Mouse (Mus musculus) MEL (cell line): ENCODE measurements around the gene Snrpc. TPM values are rescaled to one million over a fixed set of nuclear protein-coding genes. Genes with fewer than 3 reads are reported as not detected.

Experiments
- DNase-seq: peaks from one replicate; pipeline ENCODE4 v3.0.0; 2011; ENCODE audit warnings: low read depth, low spot score
- H3K27ac ChIP-seq: 2 replicates; pipeline ENCODE4 v1.5.1; 2012; ENCODE audit warnings: low read depth, mild to moderate bottlenecking, control low read depth, low read length, moderate library complexity; ENCODE audit not compliant: control insufficient read depth
- H3K27me3 ChIP-seq, 2 experiments: fragments of 150-350 bp in 1 of 2; sonication (generic) in 1 of 2; 2 replicates each; pipeline ENCODE4 v1.6.1; 2012; ENCODE audit warnings: low read length in 2 of 2, mild to moderate bottlenecking in 2 of 2, improper control_type of control experiment in 1 of 2, moderate library complexity in 1 of 2; ENCODE audit not compliant: insufficient read depth in 2 of 2, control insufficient read depth in 1 of 2
- H3K36me3 ChIP-seq, 2 experiments: 2 replicates each; pipeline ENCODE4 v1.6.1; 2012 to 2014; ENCODE audit warnings: low read length in 2 of 2, improper control_type of control experiment in 1 of 2, inconsistent platforms in 1 of 2, mild to moderate bottlenecking in 1 of 2; ENCODE audit not compliant: insufficient read depth in 2 of 2, control insufficient read depth in 1 of 2
- H3K4me1 ChIP-seq, 2 experiments: fragments of 150-350 bp in 1 of 2; sonication (generic) in 1 of 2; 2 replicates each; pipeline ENCODE4 v1.6.1; 2012; ENCODE audit warnings: low read length in 2 of 2, improper control_type of control experiment in 1 of 2, mild to moderate bottlenecking in 1 of 2; ENCODE audit not compliant: insufficient read depth in 2 of 2, control insufficient read depth in 1 of 2
- H3K4me3 ChIP-seq, 2 experiments: fragments of 150-350 bp in 1 of 2; sonication (generic) in 1 of 2; 2 replicates each; pipeline ENCODE4 v1.5.1; 2012; ENCODE audit warnings: low read depth in 2 of 2, low read length in 2 of 2, mild to moderate bottlenecking in 2 of 2, moderate library complexity in 2 of 2, control low read depth in 1 of 2, improper control_type of control experiment in 1 of 2; ENCODE audit not compliant: control insufficient read depth in 1 of 2, insufficient read depth in 1 of 2
- H3K79me2 ChIP-seq: 2 replicates; pipeline ENCODE4 v1.6.1; 2012; ENCODE audit warnings: mild to moderate bottlenecking, low read length, moderate library complexity; ENCODE audit not compliant: control insufficient read depth, poor library complexity, insufficient read depth
- H3K9ac ChIP-seq: 2 replicates; pipeline ENCODE4 v1.6.1; 2012; ENCODE audit warnings: low read depth, mild to moderate bottlenecking, control low read depth, low read length, moderate library complexity; ENCODE audit not compliant: control insufficient read depth, poor library complexity, severe bottlenecking
- H3K9me3 ChIP-seq: fragments of 150-350 bp; sonication (generic); replicated peaks from 2 replicates; pipeline ENCODE4 v1.6.1; 2012; ENCODE audit warnings: mild to moderate bottlenecking, low read length, improper control_type of control experiment, moderate library complexity; ENCODE audit not compliant: insufficient read depth
- BHLHE40 ChIP-seq: IDR thresholded peaks from 2 replicates; pipeline ENCODE4 v1.6.1; 2012; ENCODE audit warnings: low read depth, mild to moderate bottlenecking, inconsistent platforms, low read length, improper control_type of control experiment, borderline replicate concordance
- CHD1 ChIP-seq: IDR thresholded peaks from 2 replicates; pipeline ENCODE4 v1.6.1; 2012; ENCODE audit warnings: low read depth, mild to moderate bottlenecking, inconsistent platforms, low read length, improper control_type of control experiment
- E2F4 ChIP-seq: IDR thresholded peaks from 2 replicates; pipeline ENCODE4 v1.6.1; 2011; ENCODE audit warnings: low read depth, low read length, improper control_type of control experiment, borderline replicate concordance
- ETS1 ChIP-seq: IDR thresholded peaks from 2 replicates; pipeline ENCODE4 v1.6.1; 2012; ENCODE audit warnings: low read depth, mild to moderate bottlenecking, inconsistent platforms, low read length, improper control_type of control experiment, moderate library complexity
- GABPA ChIP-seq: IDR thresholded peaks from 2 replicates; pipeline ENCODE4 v1.6.1; 2012; ENCODE audit warnings: low read depth, mild to moderate bottlenecking, inconsistent platforms, low read length, improper control_type of control experiment, moderate library complexity
- HCFC1 ChIP-seq: IDR thresholded peaks from 2 replicates; pipeline ENCODE4 v1.6.1; 2012; ENCODE audit warnings: low read depth, mild to moderate bottlenecking, inconsistent platforms, low read length, improper control_type of control experiment, moderate library complexity
- JUND ChIP-seq: IDR thresholded peaks from 2 replicates; pipeline ENCODE4 v1.6.1; 2011; ENCODE audit warnings: low read depth, mild to moderate bottlenecking, improper control_type of control experiment, low read length
- MAFK ChIP-seq: IDR thresholded peaks from 2 replicates; pipeline ENCODE4 v1.6.1; 2011; ENCODE audit warnings: low read depth, mild to moderate bottlenecking, low read length, improper control_type of control experiment, borderline replicate concordance
- MAX ChIP-seq: IDR thresholded peaks from 2 replicates; pipeline ENCODE4 v1.6.1; 2011; ENCODE audit warnings: low read length, improper control_type of control experiment
- MAZ ChIP-seq: IDR thresholded peaks from 2 replicates; pipeline ENCODE4 v1.6.1; 2012; ENCODE audit warnings: low read depth, mild to moderate bottlenecking, inconsistent platforms, low read length, improper control_type of control experiment
- MEF2A ChIP-seq: IDR thresholded peaks from 2 replicates; pipeline ENCODE4 v1.6.1; 2014; ENCODE audit warnings: low read depth, mild to moderate bottlenecking, inconsistent platforms, low read length, improper control_type of control experiment; ENCODE audit not compliant: poor library complexity, insufficient replicate concordance, severe bottlenecking; ENCODE audit errors: extremely low read depth
- MYB ChIP-seq: IDR thresholded peaks from 2 replicates; pipeline ENCODE4 v1.6.1; 2011; ENCODE audit warnings: mild to moderate bottlenecking, low read depth, low read length, improper control_type of control experiment
- MYC ChIP-seq: IDR thresholded peaks from 2 replicates; pipeline ENCODE4 v1.6.1; 2011; ENCODE audit warnings: low read depth, mild to moderate bottlenecking, low read length, improper control_type of control experiment, moderate library complexity
- NELFE ChIP-seq: IDR thresholded peaks from 2 replicates; pipeline ENCODE4 v1.6.1; 2011; ENCODE audit warnings: low read depth, low read length, improper control_type of control experiment
- NRF1 ChIP-seq: IDR thresholded peaks from 2 replicates; pipeline ENCODE4 v1.6.1; 2014; ENCODE audit warnings: low read depth, mild to moderate bottlenecking, inconsistent platforms, low read length, improper control_type of control experiment, moderate library complexity; ENCODE audit not compliant: poor library complexity, insufficient read depth, severe bottlenecking
- RAD21 ChIP-seq: IDR thresholded peaks from 2 replicates; pipeline ENCODE4 v1.6.1; 2011; ENCODE audit warnings: mild to moderate bottlenecking, low read depth, low read length, improper control_type of control experiment
- SIN3A ChIP-seq: IDR thresholded peaks from 2 replicates; pipeline ENCODE4 v1.6.1; 2012; ENCODE audit warnings: low read length, improper control_type of control experiment, inconsistent platforms
- TCF12 ChIP-seq: IDR thresholded peaks from 2 replicates; pipeline ENCODE4 v1.6.1; 2014; ENCODE audit warnings: low read depth, mild to moderate bottlenecking, inconsistent platforms, low read length, improper control_type of control experiment, moderate library complexity
- USF1 ChIP-seq: IDR thresholded peaks from 2 replicates; pipeline ENCODE4 v1.6.1; 2014; ENCODE audit warnings: low read depth, mild to moderate bottlenecking, inconsistent platforms, low read length, improper control_type of control experiment, moderate library complexity
- USF2 ChIP-seq, 2 experiments: IDR thresholded peaks; 2 replicates each; pipeline ENCODE4 v1.6.1; 2011 to 2012; ENCODE audit warnings: improper control_type of control experiment in 2 of 2, low read length in 2 of 2, borderline replicate concordance in 1 of 2, inconsistent platforms in 1 of 2, low read depth in 1 of 2, mild to moderate bottlenecking in 1 of 2; ENCODE audit not compliant: insufficient read depth in 1 of 2
- polyA plus RNA-seq, 2 experiments: library from polyadenylated mRNA; stranded (reverse) in 1 of 2; unstranded in 1 of 2; fragments of >175 nt in 1 of 2; fragments of >200 nt in 1 of 2; gene quantifications; 2 replicates each; pipeline versions ENCODE4 v1.2.1 to v1.2.4; 2012; ENCODE audit warnings: low replicate concordance in 2 of 2, low read depth in 1 of 2; ENCODE audit not compliant: insufficient read length in 2 of 2, insufficient read depth in 1 of 2, missing spikeins in 1 of 2
- total RNA-seq: library from RNA; depleted of rRNA; stranded (reverse); fragments of 300-350 nt; gene quantifications from 2 replicates; pipeline ENCODE4 v1.2.3, GENCODE M21; 2012

Snrpc gene
- total and polyA plus RNA-seq, 3 experiments, result 217 to 227 TPM; not detected in 1

DNA sequence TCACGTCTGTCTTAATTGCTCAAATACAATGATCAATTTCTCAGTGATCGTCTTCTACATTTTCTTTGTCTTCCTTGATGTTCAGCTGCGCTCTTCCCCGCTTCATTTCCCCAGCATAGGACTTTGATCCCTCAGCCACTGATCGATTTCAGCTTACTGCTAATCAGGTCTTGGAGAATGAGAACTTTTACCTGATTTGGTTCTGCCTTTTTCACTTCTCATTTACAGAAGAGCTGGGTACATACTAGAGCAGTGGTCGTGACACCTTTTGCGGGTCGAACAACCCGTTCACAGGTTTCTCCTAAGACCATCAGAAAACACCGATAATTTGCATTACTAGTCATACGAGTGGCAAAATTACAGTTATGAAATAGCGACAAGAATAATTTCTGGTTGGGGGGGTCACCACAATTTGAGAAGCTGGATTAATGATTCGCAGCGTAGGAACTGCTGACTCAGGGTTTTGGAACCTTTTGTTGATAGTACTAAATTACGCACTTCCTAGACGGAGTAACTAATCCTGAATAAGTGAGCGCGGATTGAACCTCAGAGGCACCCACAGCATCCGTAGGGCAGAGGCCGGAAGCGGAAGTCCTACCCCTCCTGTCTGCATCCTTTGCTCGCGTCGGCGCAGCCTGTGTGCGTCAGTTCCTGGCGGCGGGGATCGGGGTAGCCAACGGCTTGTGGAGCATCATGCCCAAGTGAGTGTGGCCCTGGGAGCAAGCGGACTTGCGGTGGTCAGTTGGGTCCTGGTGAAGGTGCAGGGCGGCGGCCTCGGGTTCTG, 1.7 kb downstream of the Snrpc start (continued):
- TF ChIP-seq NELFE (peak; percentile 92), HCFC1 (peak; percentile 96), JUND (no peak), MYB (peak; percentile 79)

- Histone ChIP-seq H3K4me1 (no peaks in the 10 kb centered on the region), H3K27ac (no peak overlapping the region), H3K9ac (no peak overlapping the region), H3K79me2 (0 out of 2 replicates have a peak, but pooled peaks cover 2% of the 10 kb centered on the region), H3K9me3 (no peaks in the 10 kb centered on the region), H3K4me3 (no peak overlapping the region), H3K27me3 (no peaks in the 10 kb centered on the region), H3K36me3 (peaks cover 0 to 26% of the 10 kb centered on the region in 2 experiments; a peak in 3 of 4 replicates)
- DNase-seq, result no peak
- TF ChIP-seq CHD1 (no peak), BHLHE40 (no peak), MAFK (no peak), GABPA (no peak), USF1 (no peak), NRF1 (no peak), MAZ (no peak), MYB (no peak), JUND (no peak), MEF2A (no peak), SIN3A (no peak), MAX (no peak)
Measured at GRCm38 (mm10) chr17:27848351-27848750, 10.4 kb downstream of the Snrpc start.

DNA sequence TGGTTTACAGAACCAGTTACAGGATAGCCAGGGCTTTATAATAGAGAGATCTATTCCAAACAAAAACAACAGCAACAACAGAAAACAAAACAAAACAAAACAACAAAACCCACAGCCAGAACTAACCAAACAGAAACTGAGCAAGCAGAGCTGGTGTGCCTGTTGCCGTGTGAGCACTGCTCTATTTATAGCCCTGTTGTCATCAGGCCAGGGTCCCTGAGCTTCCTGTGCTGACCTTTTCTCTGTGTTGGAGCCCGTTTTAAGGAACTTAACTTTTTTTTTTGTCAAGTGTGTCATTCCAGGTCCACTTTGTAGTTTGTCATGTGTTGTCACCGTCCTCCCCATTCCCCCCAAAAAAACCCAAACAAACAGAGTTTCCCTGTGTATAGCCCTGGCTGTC, 13.1 kb downstream of the Snrpc start:
- Histone ChIP-seq H3K9ac (no peak overlapping the region), H3K36me3 (peaks cover 3 to 21% of the 10 kb centered on the region in 2 experiments), H3K27ac (no peak overlapping the region), H3K4me1 (peaks cover 4 to 6% of the 10 kb centered on the region in 2 experiments; a peak in 3 of 4 replicates), H3K9me3 (no peaks in the 10 kb centered on the region), H3K4me3 (no peak overlapping the region), H3K27me3 (no peaks in the 10 kb centered on the region), H3K79me2 (0 out of 2 replicates have a peak, but pooled peaks cover 2% of the 10 kb centered on the region)
- DNase-seq, result no peak
- TF ChIP-seq MYC (no peak), GABPA (no peak), USF1 (no peak), RAD21 (no peak), ETS1 (no peak), E2F4 (no peak), TCF12 (no peak), USF2 (IDR thresholded peaks at IDR 0.05; ENCODE audit: borderline replicate concordance in 1 of 2, insufficient read depth in 1 of 2, low read depth in 1 of 2, low read length in 2 of 2) (no peak)
